Mouse (Mus musculus) megakaryocyte progenitor cell, adult 5-6 weeks (primary cell): ENCODE data around the gene Pitpnm2. TPM values are rescaled to one million over a fixed set of nuclear protein-coding genes. Genes with fewer than 3 reads are reported as not detected.

ENCODE experiments used
- ATAC-seq: replicated peaks from 2 replicates; pipeline ENCODE4 v1.8.0; 2016; ENCODE audit warnings: mild to moderate bottlenecking, moderate TSS enrichment, inconsistent platforms; ENCODE audit not compliant: poor library complexity
- total RNA-seq, 2 experiments: library from RNA; stranded (forward) in 1 of 2; stranded (reverse) in 1 of 2; fragments of 157-497, 149-512 nt in 1 of 2; fragments of 200-1000 nt in 1 of 2; gene quantifications; 2 replicates each; pipeline versions ENCODE4 v1.2.3 to v1.2.4; 2015 to 2017

Gene Pitpnm2
- total RNA-seq, 2 experiments from 2014 or later, result 2.5 to 7.5 TPM

GRCm38 (mm10) chr5:124204127-124204794, 45.3 kb downstream of the Pitpnm2 start:
- peak; percentile 54 for ATAC-seq

GRCm38 (mm10) chr5:124203251-124203650, 46.3 kb downstream of the Pitpnm2 start:
- no peak for ATAC-seq

GRCm38 (mm10) chr5:124202071-124202470, 47.5 kb downstream of the Pitpnm2 start:
- ATAC-seq, result no peak

GRCm38 (mm10) chr5:124201564-124201963, 48.0 kb downstream of the Pitpnm2 start:
- ATAC-seq, result no peak

GRCm38 (mm10) chr5:124200844-124201243, 48.7 kb downstream of the Pitpnm2 start:
- peak; percentile 74 for ATAC-seq

- ATAC-seq, result no peak
These were observed 50.4 kb downstream of the Pitpnm2 start for GRCm38 (mm10) chr5:124199168-124199567.

DNA sequence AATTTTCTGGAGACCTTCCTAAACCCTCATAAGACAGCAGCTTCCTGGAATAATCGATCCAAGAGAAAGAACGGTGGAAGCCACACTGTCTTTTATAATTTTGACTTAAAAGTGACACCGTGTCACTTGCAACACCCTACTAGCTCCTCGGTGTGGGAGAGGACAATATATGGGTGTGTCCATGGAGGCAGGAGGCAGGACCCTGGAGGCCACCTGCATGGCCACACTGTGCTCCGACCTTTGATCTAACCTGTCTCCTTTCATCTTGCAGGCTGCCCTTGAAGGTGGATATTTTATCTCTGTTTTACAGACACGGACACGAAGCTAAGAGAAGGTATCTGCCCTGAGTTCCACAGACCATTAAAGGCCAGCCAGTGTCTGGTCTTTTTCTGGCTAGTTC, 51.1 kb downstream of the Pitpnm2 start:
- no peak for ATAC-seq

DNA sequence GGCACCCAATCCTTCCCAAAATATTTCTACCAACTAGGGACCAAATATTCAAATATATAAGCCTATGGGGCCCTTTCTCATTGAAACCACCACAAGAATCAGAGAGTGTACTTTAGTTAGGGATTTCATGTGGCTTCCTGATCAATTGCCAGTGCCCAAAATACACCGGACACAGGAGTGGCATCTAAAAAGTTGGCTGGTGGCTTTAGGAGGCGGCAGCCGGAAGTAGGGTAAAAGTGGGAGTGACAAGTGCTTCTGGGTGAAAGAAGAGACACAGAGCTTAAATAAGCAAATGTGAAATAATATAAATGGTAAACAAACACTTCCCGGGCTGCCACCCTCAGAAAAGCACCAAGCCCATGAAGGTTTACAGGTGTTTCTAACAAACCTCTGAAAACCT, 53.5 kb downstream of the Pitpnm2 start:
- ATAC-seq, result no peak

GRCm38 (mm10) chr5:124194386-124195084, 55.0 kb downstream of the Pitpnm2 start:
- ATAC-seq, result no peak

DNA sequence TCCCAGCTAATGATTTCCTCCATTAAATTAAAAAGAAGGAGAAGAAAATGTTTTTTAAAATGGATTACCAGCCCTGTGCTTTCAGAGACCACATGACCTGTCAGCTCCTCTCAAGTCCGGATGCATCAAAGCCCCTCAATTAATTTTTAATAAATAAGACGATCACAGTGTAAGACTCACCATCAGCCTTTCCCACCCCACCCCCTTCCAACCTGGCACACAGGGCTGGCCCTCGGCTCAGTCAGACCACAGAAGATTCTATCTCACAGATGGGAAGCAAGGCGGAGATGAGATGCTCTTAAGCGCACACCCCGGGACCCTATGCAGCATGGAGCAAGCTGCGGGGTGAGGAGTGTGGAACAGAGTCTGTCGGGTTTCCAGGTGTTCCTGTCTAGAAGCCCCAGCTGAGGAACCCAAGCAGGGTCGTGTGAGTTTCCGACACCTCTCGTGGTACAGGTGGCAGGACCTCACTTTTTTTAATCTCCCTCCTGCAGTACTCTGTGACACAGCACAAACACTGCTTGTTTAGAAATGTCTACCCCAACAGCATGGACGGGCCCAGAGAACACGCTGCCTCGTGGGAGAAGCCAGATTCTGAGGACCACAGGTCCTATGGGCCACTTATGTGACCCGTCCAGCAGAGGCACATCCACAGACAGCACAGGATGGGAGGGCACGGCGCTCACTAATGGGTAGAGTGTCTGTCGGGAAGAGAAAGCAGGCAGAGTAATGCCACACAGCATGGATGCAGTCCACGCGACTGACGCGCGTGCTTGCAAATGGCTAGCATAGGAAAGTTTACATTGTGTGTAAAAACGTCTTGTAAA, 56.1 kb downstream of the Pitpnm2 start:
- ATAC-seq, result no peak

DNA sequence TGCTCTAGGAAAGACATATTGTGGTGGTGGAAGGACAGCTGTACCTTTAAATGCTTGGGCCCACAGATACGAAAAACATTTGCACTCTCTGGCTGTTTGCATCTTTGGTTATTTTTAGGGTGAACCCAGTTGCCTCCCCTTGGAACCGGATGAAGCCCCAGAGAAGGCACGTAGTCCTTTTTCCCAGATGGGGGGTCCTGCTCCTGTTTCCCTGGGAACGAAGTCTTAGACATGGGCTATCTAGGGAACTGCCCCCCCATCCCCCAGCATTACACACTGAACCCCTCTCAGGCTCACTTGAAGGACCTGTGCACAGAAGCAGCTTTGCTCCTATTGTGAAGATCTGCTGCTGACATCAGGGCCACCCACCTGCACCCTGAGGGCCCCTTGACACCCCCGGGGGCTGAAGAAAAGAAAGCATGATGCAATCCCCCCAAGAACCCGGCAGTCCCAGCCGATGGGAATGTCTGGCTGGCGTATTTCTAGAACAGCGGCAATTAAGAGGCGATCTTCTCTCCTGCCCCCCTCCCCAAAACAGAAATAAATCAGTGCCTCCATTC, 56.8 kb downstream of the Pitpnm2 start:
- no peak for ATAC-seq

DNA sequence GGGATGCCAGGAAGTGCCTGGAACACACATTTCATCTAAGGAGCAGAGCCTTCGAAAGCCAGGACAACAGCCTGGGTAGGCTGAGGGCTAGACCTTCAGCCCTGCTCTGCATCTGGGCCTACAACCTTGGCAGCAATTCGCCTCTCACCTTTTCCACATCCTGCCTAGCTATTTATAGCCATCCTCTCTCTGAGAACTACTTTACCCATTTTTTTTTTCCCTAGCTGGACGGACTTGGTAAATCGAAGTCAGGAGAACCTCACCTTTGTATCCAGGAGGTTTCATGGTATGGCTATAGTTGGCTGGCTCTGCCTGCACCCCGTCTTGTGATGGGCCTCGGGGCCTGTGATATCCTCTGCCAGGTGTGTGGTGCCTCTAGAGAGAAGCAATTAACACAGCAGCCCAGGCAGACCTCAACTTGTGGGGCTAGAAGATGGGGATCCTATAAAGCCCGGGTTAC, 57.3 kb downstream of the Pitpnm2 start:
- no peak for ATAC-seq

DNA sequence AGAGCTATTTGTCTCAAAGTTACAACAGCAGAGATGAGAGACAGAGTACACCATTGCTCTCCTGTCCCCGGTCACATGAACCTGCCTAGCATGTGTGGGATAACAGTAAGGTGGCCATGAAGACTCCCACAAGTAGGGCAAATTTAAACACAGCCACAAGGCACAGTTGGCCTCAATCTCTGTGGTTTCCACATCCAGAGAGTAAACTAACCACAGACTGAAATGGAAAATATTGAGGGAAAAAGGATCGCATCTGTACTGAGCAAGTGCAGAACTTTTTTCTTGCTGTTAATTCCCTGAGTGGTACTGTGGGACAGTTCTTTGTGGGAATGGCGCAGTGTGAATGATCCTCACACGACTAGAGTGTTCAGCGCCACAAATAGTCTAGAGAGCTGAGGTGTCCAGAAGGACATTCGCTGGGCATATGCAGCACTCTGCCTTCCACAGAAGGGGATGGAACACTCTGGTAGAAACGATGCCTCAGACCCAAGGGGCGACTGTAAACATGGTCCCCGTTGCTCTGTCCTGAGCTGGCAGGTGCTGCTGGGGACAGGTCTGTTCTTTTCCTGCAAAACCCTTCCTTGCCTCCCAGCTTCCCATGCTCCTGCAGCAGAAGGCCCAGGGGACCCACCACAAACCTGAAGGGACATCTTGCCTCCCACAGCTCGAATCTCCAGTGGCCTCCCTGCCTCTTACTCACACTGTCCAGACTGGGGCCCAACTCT, 59.3 kb downstream of the Pitpnm2 start:
- ATAC-seq, result no peak

- ATAC-seq, result peak; percentile 66
These were observed 60.0 kb downstream of the Pitpnm2 start for GRCm38 (mm10) chr5:124189572-124189981.

- ATAC-seq, result no peak
These were observed 61.9 kb downstream of the Pitpnm2 start for GRCm38 (mm10) chr5:124187508-124188311.

DNA sequence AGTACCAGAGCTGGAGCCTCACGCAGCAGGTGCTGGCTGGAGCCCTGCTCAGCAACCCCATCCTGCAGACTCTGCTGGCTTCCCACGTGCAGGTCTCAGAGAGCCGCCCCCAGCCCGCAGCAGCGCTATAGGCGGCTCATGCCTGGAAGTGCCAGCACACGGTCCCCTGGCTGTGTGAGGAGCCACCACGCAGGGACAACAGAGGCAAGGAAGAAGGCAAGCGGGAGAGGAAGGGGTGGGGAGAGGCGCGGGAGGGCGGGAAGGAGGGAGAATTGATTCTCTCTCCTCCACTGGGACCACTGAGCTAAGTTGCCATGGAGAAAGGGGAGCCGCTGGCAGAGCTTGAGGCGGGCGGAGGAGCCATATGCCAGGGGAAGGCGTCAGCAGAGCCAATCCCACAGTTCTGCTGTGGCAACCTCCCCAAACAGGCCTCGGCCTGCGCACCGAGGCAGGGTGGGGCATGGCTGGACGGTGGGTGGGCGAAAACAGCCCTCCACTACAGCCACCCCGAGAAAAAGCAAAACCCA, 62.5 kb downstream of the Pitpnm2 start:
- no peak for ATAC-seq

GRCm38 (mm10) chr5:124186465-124186854, 63.1 kb downstream of the Pitpnm2 start:
- no peak for ATAC-seq

- no peak for ATAC-seq
These were observed 63.7 kb downstream of the Pitpnm2 start for GRCm38 (mm10) chr5:124185706-124186464.
